Mouse (Mus musculus) adrenal gland, adult (tissue): ENCODE measurements at regions not wholly inside any gene's neighbourhood (a gene's known extent, or its start where the extent isn't known, plus 50 kb on each side); places are given as distances from the start of the nearest gene placed in this dataset.

Experiments
- DNase-seq, 2 experiments: peaks; one replicate each; pipeline ENCODE4 v3.0.0; 2022 to 2023; ENCODE audit warnings: low spot score in 1 of 2; ENCODE audit not compliant: inconsistent age in 2 of 2

DNA sequence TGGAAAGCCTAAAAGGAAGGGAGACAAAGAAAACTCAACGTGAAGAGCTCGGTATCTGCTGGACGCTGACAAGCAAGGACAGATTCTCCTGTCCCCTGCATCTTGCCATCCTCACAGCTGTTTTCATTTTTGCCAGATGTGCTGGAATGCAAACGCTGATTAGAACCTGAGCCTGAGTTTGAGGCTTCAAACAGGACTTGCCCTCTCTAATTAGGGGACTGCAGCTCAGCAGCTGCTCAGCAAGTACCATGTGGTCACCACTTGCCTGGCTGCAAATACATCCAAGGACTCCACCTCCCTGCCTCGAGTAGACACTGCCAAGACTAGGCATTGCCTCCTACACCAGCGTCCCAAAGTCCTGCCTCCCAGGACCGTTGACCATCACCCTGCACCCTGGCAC, 140.7 kb downstream of the Cdc5l start:
- DNase-seq, result no peak

DNA sequence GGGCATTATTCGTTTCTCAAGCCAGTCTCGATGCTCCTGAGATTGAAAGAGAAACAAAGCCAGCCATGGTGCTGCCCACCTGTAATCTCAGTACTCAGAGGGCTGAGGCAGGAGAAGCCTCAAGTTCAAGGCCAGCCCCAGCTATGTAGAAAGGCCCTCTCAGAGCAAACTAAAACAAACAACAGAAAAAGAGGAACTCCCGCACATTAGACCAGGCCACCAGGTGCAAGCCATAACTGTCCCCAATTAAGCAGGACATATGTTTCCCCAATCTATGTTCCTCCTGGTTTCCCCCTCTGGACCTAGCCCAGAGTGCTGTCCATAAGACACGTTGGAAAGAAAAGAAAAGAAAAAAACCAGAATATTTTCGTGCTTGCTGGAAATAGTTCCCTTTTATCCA, 142.5 kb downstream of the Cdc5l start:
- DNase-seq, result no peak

DNA sequence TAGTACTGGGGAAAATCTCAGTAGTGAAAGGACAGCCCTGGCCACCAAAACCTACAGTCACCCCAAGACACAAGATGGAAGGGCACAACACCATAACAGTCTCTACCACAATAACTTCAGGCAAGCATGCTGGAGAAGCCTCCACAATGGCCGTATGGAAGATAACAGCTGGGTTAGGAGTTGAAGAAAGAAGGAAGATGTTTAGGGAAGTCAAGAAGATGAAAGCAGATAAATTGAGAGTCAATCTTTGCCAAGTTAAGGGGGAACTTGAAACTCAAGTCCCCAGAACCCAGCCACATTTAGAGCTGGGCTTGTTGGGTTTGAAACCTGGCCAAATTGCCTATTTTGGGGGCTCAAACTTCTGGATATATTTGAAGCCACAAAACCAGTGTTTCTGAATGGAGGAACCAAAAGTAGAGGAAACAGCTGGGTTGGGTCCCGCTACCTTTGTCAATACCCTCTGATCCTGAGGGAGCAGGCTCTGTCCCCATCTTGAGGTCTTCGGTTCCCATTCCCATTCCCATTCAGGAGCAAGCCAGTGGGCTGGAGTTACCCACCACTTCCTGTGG, 147.8 kb downstream of the Cdc5l start:
- DNase-seq, result no peak

DNA sequence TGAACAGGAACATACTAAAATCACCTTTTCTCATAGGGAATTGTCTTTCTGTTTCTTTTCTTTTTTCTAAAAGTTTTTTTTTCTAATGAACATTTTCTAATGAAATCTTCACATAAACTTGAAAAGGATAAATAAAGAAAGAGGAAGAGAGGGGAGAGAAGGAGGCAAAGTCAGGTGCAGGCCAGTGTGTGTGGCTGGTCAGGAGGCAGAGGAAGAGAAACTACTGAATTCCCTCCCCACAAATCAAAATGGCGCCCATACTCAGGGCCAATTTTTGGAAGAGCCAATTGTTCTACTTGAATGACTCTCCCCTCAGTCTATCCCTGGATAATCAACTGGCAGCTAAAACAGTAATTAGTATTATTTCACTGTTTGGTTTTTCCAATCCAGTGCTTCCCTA, 152.0 kb downstream of the Cdc5l start:
- DNase-seq, result no peak

DNA sequence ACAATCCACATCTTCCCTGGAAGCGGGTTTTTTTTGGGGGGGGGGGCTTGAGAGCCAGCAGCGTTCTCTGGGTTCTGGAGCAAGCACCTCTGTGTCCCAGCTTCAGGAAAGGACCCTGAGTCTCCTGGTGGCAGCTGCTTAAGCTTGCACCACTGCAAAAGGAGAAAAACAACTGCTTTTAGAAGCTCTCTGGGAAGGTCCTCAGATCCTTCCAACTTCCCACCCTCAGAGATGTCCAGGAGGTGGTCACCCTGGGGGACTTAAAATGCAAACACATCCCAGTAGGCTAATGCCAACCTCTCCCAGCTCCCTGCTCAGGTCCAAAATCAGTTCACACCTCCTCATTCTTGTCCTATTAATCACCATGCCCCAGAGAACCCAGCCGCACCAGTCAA, 153.7 kb downstream of the Cdc5l start:
- peak in 1 of 2 experiments; percentile 51 for DNase-seq

DNA sequence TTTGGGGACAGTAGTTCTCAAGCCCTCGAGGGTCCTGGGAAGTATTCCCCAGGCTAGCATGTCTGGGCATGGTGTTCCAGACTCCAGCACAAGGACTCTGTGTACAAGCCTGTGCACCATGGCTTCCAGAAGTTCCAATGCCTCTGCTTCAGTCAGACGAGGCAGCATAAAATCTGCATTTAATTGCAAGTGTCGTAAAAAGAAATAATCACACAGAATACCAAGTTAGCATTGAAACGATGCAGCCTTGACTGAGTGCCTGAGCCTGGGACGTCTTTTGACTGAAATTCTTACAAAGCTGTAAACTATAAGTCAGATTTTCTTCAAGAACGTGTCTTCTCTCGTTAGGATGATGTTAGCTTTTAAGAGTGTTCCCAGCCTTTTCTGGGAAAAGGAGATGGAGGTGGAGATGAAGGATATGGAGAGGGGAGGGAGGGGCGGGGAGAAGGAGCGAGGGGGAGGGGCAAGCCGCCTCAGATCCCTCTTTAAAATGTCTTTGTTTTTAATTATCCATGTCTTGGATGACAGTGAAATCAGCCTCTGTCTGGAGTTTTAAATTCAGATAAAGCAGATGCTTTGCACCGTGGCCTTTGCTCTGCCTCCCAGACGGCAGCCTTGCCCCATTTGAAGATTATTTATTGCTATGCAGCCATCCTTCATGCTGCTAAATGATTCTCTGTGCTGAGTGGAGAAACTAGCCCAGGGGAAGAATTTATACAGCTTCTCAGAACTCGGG, 154.3 kb downstream of the Cdc5l start:
- peak; percentile 29 to 72 for DNase-seq

DNA sequence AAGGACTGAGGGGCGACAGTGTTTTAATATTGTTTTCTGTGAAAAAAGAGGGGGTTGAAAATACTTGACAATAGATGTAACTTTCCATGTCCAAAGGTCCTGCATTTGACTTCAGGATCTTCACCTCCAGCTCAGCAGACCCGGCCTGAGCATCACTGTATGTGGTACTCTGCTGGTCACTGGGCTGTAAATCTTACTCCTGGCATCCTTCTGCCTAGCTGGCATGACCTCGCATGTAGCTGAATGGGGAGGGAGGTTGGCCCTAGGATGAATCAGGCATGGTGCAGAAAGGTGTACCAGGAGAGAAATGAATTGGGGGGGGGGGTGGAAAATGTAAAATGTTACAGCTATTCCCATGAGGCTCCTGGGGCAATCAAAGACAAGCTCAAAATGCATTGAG, 156.0 kb downstream of the Cdc5l start:
- no peak for DNase-seq

DNA sequence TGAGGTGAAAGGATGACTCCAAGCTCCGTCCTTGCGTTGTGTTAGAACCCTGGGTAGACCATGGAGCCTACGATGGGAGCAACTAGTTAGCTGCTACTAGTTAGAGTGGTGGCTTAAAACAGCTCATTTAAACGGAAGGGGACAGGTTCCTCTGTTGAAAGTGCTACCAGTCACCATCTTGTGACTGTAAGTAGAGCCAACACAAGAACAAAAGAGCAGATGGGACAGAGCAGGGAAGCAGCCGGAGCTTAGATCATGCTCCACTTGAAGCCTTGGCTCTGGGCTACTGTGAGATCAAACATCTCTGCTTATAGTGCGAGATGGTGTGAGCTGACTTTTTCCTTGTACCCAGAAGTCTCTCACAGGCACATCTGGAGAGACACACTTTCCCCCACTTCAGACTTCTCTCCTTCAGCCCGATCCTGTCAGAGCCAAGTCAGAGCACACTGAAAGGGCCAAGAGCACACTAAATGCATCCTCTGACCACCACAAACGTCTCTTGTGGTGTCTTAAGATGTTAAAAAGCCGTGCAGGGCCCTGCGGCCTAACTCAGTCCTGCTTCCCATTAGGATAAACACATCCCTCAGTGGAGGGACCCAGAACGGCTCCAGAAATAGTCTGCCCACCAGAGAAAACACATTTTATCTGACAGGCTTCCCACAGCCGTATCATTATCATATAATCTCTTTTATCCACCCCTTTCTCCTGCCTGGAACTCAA, 156.7 kb downstream of the Cdc5l start:
- no peak for DNase-seq

DNA sequence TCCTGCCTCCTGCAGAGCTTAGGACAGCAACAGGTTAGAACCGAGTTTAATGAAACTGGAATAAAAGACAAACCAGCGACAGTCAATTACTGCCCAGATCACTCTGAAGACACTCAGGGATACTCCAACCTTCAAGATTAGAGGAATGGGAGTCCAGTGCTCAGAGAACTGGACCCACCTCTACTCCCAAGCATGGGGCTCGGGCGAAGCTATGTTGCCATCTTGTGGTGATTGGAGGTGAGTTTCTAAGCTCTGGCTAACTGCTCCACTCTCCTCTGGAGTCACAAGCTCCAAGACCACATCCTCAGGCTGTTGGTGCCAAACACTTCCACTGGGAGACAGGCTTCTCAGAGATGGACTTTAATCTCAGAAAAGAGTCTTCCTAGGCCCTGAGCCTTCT, 158.6 kb downstream of the Cdc5l start:
- DNase-seq, result no peak

DNA sequence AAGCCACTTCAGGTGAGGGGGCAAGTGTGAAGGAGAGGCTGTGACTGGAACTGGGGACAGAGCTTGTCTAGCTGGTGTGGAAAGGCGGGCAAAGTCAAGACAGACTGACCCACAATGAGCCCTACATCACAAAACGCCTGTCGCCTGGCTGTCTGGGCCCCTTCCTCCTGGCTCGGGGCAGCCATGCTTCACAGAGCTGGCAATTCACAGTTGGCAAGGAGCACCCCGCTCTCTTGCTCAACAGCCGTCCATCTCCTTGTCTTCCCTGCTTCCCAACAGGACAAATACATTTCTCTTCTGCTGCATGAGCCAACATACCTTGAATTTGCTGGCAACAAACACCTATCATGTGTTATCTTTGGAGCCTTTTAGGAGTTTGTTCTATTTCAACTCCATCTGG, 166.8 kb downstream of the Cdc5l start:
- DNase-seq, result no peak

DNA sequence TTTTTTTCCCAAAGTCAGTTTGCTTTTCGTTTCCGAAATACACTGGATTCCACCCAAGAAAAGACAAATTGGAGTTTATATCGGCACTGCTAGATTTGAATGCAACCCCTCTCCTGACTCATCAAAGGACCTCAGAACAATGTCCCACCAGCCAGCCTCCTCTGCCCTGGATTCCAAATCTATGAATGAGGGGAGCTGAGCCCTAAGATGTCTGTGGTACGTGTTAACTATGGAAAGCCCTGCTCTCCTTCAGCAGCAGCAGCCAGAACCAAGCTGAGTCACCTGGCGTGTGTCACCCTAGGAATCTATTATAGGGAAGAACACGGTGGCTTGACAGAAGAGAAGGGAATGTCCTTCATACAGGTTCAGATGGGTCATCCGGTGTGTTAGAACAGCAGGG, 167.9 kb downstream of the Cdc5l start:
- peak in 1 of 2 experiments; percentile 29 for DNase-seq

DNA sequence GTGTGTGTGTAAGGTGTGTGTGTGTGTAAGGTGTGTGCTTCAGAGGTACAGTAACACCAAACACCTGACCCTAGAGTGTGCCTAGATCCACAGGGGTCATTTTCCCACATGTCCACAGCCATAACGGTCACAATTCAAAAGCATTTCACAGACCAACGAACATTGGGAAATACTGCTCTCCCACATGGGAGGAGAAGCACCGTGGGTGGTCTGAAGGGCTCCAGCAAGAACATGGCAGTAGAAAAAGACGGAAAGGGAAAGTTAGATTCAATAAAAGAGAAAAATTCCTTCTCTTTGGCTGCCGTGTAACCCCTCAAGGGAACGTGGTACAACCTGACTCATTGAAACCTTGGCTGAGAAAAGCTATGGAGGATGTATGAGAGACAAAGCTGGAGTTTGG, 169.1 kb downstream of the Cdc5l start:
- DNase-seq, result no peak

DNA sequence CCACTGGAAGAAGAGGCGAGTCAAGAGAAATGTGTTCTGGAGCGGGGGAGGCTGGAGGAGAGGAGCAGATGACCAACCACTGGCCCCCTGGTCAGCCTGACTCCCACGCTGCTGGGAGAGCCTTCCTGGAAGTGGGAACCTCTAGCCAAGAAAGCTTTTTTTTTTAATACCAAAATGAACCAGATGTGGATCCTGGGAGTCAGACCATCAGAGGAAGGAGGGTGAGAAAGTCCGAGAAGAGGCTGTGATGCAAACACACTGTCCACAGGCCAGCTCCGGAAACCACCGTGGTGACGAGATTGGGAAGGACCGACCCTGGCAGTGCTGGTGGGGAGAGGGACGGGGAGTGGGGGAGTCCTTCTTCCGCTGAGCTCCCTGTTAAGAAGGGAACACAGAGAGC, 173.1 kb downstream of the Cdc5l start:
- no peak for DNase-seq

DNA sequence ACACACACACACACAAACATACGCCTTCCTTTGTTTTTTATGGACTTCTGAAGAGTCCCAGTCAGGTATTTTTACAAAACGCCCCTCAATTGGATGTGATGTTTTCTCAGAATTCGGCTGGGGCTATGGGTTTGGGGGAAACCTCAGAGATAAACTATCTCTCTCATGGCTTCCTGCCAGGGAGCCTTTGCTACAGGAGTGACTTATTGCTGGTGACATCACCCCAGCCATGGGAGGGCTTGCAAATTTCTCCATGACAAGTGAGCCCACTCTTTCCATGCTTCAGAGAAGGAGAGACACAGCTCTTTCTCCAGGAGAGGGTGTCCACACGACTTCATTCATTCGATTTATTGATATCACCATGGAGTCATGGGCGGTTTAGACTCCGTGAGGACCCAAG, 175.5 kb downstream of the Cdc5l start:
- peak in 1 of 2 experiments; percentile 31 for DNase-seq

DNA sequence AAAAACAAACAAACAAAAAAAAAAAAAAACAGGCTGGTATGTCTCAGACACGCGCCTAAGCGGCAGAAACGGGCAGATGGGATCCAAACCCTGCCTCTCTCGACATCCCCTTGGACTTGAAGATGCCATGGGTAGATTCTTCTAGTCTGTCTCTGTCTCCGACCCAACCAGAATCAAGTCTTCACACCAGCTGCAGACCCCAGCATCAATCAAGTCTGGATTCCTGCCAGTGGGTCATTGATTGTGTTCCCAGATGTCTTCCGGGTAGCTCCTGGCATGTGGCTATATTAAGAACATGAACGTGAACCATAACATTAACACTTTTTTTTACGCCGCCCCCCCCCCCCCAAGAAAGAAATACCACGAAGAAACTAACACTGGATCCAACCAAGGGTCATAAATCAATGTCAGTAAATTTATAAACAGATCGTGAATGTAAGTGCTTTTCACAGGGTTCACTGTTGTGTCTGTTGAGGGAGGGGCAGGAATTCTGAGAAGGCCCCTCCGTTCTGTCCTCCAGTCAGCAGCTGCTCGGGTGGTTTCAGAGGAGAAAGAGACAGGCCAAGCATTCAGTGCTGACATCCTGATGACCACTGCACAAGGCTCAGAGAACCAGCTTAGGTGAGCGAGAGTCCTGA, 180.8 kb downstream of the Cdc5l start:
- DNase-seq, result no peak

DNA sequence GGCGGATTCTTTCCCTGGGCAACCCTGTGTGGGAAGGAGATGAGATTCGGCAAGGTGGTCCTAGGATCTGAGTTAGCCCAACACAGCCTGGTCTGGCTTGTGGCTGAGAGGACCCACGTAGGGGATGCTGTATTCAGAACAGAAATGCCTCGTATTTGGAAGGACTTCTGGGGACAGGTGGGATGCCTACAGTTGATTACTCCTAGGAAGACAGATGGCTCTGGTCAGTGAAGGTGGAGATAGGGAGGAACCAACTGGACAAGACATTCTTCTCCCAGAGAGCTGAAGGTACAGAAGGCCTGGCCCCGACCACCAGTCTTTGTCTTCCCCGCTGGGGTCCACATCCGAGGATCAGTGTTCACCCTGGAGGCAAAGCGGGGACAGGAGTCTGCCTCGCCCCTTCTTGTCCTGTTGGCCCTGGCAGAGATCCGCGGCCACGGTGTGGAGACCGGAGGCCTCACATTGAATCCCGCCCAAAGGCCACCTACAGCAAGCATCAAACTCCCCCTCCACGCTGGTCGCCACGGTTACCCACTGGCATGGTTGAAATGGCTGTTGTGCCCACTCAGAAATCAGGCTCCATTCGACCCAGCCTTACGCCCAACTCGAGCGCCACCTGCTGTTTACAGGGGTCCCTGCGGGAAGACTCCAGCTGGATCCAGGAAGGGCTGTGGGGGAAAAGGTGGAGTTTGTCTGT, 182.4 kb downstream of the Cdc5l start:
- DNase-seq, result peak; percentile 69 to 89

DNA sequence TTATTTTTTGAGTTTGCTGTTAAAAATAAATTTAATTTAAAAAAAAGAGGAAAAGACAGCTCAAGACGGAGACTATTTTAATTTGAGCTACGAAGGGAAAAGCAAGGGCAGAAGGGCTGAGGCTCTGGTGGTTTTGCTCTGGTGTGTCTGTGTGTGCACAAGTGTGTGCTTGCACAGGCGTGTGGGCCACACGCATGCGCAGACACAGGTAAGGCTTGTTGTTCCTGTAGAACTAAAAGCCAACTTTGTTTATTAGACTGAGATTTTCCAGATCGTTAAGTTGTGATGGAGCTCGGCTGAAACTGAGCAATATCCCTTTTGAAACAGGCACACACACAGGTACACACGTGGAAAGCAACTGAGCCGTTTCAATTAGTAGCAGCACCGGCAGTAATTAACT, 183.1 kb downstream of the Cdc5l start:
- no peak for DNase-seq

DNA sequence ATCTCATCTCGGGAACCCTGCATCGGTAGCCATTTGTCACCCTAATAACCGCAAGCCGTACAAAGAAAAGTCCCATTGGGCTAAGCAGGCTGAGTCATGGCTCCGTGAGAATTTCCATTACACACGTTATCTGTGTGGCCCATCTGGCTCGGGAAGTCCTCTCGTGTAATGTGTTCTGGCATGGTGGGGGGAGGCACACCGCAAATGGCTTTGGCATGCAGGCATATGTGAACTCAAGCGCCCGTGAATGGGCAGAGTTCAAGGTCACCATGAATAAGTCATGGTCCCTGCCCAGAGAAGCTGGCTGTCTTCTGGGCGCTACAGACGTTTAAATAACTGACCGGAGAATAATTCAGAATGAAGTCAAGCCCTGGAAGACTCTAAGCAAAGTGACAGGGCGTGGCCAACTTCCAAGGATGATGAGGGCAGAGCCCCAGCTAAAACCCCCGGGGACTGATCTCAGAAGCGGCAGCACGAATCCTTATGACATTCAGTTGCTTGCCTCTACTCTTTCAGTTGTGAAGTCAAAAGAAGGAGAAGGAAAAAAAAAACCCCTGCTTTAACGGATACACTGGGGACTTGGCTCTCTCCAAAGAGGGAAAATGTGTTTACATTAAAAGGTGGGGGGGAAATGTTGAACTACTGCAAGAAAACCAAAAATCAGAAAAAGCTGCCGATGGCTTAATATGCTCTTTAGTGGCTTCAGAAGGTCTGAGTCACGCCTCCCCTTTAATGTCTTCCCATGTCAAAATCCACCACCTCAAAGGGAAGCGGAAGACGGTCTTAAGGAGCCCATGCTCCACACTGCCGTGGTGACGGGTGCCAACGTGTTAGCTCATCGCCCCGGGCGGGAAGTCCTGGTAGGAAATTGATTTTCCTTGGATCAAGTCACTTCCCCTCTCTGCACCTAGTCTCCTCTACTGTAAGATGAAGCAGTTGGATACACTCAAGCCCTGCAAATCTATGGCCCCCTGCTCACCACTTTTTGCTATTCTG, 186.1 kb downstream of the Cdc5l start:
- peak; percentile 16 to 33 for DNase-seq

DNA sequence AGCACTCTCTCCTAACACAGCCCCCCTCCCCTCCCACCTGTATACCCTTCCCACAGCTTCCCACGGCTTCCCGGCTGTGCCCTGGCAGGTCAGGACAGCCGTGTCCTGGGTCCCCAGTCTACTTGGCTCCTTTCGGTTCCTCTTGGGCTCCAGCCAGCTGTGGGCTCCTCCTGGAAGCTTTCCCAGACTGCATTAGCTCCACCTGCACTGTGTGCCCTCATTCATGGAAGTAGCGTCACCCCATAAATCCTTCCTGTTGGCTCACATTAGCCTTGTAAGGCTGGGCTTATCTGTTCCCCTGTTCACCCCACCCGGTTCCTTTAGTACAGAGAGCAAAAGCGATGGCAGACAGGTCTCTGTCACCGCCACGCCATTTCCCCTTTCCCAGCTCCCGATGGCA, 188.7 kb downstream of the Cdc5l start:
- DNase-seq, result peak; percentile 81 to 82

DNA sequence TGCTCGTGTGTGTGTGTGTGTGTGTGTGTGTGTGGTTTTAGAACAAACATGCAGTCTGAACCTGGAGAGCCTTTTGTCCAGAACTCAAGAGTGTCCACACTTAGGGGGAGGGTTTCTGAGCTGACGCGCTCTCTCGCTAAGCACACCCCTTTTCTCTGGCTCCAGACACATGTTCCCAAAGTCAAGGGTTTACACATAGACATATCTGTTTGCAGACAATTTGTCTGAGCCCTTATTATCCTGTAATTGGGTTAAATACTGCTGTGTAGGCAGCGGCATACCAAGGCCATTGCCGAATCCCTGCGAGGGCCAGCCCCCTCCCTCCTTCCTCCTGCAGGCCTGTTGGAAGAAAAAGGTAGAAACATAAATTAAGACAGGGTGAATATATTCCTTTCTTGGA, 190.4 kb downstream of the Cdc5l start:
- DNase-seq, result no peak
